Mouse (Mus musculus) testis, adult 2 months (tissue): ENCODE measurements at regions not wholly inside any gene's neighbourhood (a gene's known extent, or its start where the extent isn't known, plus 50 kb on each side); places are given as distances from the start of the nearest gene placed in this dataset.

Experiments used
- H3K27ac ChIP-seq: fragments of 200-500 bp; 2 replicates; pipeline ENCODE4 v1.5.1; 2012; ENCODE audit warnings: low read depth, low read length; ENCODE audit not compliant: control insufficient read depth, insufficient read depth
- H3K27me3 ChIP-seq: fragments of 200-500 bp; 2 replicates; pipeline ENCODE4 v1.6.1; 2012; ENCODE audit warnings: mild to moderate bottlenecking, low read length, moderate library complexity; ENCODE audit not compliant: control insufficient read depth, insufficient read depth
- H3K36me3 ChIP-seq: fragments of 200-500 bp; 2 replicates; pipeline ENCODE4 v1.6.1; 2012; ENCODE audit warnings: mild to moderate bottlenecking, low read length; ENCODE audit not compliant: control insufficient read depth, insufficient read depth
- H3K4me1 ChIP-seq: fragments of 200-500 bp; 2 replicates; pipeline ENCODE4 v1.6.1; 2012; ENCODE audit warnings: low read length; ENCODE audit not compliant: control insufficient read depth, insufficient read depth
- H3K4me3 ChIP-seq: fragments of 200-500 bp; 2 replicates; pipeline ENCODE4 v1.5.1; 2012; ENCODE audit warnings: low read depth, mild to moderate bottlenecking, low read length, moderate library complexity, mixed read lengths; ENCODE audit not compliant: control insufficient read depth
- CTCF ChIP-seq: fragments of 200-500 bp; IDR thresholded peaks from 2 replicates; pipeline ENCODE4 v1.5.1; 2012; ENCODE audit warnings: low read depth, mild to moderate bottlenecking, inconsistent platforms, low read length, moderate library complexity; ENCODE audit not compliant: control insufficient read depth, insufficient read depth, insufficient replicate concordance
- POLR2A ChIP-seq: fragments of 200-500 bp; IDR thresholded peaks from 2 replicates; pipeline ENCODE4 v1.6.1; 2012; ENCODE audit warnings: low read depth, mild to moderate bottlenecking, inconsistent platforms, low read length, moderate library complexity; ENCODE audit not compliant: control insufficient read depth

DNA sequence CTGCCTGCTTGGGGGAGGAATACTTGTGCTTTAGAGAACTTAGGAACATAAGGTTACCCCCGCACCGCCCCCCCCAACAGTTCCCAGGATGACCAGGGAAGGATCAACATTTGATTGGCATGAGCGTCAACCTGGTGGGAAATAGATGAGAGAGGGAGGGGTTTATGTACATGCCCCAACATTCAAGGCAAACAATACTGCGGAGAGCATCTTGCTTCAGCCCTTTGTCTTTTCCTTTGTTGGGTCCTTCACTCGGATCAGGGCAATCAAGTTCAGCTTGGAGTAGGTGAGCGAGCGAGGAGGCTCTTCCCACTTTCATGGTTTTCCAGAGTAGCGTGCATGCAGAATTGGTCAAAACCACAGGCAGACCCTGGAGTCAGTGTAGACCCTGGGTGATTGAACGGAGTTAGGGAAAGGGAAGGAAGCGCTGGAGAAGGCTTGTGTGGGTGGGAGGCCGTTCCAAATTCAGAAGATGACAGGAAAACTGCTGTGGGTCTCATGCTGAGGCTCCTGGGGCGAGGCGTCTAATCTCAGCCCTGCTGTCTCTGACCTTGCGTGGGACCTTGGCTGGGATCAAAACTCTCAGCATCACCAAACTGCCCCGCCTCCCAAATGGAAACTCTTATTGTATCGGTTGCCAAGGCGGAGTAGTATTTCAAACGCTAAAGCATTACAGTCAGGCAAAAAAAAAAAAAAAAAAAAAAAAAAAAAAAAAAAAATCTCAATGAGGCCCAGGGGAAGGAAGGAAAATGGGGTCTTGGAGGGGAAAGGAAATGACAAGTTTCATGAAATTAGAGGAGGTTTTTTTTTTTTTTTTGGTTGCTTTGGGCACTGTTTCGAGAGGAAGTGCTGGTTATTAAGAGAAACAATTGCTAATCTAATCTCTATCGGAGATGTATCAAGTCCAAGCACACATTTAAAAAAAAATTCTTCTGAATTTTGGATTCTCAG is 99.3 kb upstream of the Ado start:
- H3K36me3 ChIP-seq = no peaks in the 10 kb centered on the region
- no peak overlapping the region for H3K4me3 ChIP-seq
- peaks cover 6% of the 10 kb centered on the region for H3K4me1 ChIP-seq
- H3K27me3 ChIP-seq = no peaks in the 10 kb centered on the region
- no peak overlapping the region for H3K27ac ChIP-seq
- no peak for TF ChIP-seq CTCF

DNA sequence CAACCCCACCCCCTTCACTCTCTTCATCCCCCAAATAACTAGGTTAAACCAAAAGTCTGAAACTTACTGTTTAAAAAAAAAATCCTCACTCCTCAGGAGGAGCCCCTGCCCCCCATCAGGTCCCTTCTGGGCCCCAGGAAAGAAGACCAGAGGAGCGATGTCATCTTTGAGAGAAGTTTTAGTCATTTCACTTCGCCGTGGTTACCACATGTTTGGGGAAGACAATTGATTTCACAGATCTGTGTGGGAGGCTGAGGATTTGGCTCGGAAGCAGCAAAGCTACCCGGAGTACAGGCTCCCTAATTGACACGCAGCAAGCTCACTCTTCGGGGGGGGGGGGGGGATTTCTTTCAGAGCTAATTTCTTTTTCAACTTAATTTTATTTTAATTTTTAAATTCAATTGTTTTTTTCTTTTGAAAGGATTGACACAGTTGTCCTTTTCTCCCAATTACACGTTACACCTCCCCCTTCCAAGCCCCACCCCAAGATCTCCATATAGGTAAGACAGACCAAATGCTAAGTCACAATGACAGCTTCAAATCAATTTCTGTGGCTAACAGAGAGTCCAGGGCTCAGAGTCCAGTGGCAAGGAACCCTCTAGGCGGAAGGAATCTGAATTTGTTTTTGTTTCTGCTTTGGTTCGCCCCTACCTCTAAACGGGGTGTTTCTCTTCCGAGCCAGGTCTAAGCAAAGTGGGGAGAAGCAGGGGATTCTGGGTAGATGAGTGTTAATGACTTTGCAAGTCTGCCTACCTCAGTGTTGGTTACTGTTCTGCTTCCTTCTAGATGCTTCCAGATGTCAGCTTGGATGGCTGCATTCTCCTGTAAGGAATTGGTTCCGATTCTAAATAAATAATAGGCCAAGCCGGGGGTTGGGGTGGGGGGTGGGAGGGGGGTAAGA is 98.2 kb upstream of the Ado start:
- TF ChIP-seq CTCF = no peak
- no peak for TF ChIP-seq POLR2A
- no peak overlapping the region for H3K27ac ChIP-seq
- H3K4me3 ChIP-seq = no peak overlapping the region
- peaks cover 6% of the 10 kb centered on the region for H3K4me1 ChIP-seq
- H3K36me3 ChIP-seq = no peaks in the 10 kb centered on the region
- no peaks in the 10 kb centered on the region for H3K27me3 ChIP-seq

DNA sequence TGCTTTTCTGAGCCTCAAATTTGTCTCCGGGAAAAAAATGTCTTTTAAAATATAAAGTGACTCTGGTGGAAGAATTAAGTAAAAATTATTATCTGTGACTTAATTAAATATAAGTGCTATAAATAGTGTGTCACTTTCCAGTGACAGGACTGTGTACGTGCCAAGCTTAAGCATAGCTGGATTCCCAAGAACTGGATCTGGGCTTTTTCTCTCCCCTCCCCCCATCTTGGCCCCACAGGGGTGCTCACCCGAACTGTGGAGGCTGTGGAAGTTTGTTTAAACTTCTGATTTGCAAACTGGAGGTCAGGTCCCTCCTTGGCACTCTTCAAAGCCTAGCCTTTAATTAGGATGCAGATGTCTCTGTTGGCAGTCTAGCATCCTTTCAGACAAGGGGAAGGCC is 97.1 kb upstream of the Ado start:
- Histone ChIP-seq H3K36me3 (no peaks in the 10 kb centered on the region), H3K4me1 (peaks cover 6% of the 10 kb centered on the region), H3K27ac (no peak overlapping the region), H3K27me3 (no peaks in the 10 kb centered on the region), H3K4me3 (no peak overlapping the region)
- TF ChIP-seq POLR2A = no peak
- no peak for TF ChIP-seq CTCF

GRCm38 (mm10) chr10:67644280-67644679 is 95.5 kb upstream of the Ado start:
- TF ChIP-seq CTCF (no peak), POLR2A (no peak)
- no peak overlapping the region for H3K4me3 ChIP-seq
- H3K27me3 ChIP-seq = no peaks in the 10 kb centered on the region
- peaks cover 6% of the 10 kb centered on the region for H3K4me1 ChIP-seq
- H3K36me3 ChIP-seq = no peaks in the 10 kb centered on the region
- H3K27ac ChIP-seq = no peak overlapping the region

DNA sequence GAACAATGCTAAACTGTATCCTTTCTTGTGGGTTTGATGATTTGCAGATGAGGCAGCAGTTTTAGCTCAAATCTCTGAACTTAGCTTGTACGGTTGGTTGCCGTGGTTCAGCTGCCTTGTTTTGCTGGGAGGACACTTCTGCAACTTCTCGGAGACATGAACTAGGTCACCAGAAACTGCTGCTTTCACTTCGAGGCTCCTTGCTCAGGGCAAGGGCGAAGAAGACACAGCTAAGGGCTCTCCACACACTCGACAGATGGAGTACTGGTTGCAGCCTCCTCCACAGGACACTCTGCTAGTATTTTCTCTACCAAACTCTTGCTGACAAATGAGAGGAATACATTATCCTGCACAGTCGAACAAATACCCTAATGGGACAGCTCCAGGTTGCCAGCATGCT is 94.9 kb upstream of the Ado start:
- TF ChIP-seq CTCF (no peak), POLR2A (no peak)
- Histone ChIP-seq H3K36me3 (no peaks in the 10 kb centered on the region), H3K27me3 (no peaks in the 10 kb centered on the region), H3K27ac (no peak overlapping the region), H3K4me1 (peaks cover 6% of the 10 kb centered on the region), H3K4me3 (no peak overlapping the region)

DNA sequence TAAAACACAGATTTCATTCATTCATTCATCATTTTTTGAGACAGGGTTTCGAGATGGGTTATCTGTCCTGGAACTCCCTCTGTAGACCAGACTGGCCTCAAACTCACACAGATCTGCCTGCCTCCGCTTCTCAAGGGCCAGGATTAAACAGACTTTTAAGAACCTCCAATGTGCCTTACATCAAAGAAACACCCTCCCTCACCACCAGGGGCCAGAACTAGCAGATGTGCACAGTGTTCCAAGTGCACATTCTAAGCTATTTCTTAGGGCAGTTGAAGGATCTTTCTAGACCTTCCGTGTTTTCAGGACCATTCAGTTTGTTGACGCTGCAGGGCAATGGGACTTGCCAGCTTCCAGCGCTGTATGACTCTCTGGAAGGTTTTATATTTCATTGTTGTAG is 88.6 kb upstream of the Ado start:
- Histone ChIP-seq H3K36me3 (no peaks in the 10 kb centered on the region), H3K4me1 (peaks cover 3% of the 10 kb centered on the region), H3K4me3 (no peak overlapping the region), H3K27ac (no peak overlapping the region), H3K27me3 (no peaks in the 10 kb centered on the region)
- TF ChIP-seq POLR2A (no peak), CTCF (no peak)

DNA sequence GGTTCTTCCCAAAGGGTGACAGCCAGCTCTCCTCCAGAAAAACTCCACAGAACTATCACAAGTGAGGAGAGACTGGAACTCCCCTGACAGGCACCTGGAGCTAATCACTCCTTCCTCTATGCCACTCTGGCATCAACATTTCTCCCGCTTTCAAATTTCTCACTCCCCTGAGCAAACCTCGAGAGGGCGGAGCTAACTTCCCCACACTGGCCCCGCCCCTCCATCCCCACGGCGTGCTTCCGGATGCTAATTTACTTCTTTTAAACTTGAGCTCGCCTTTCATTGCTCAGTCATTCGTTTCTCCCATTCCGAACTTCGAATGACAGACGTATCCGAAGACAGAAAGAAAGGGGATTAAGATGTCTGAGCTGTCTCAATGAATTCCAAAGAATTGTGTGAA is 87.8 kb upstream of the Ado start:
- no peak for TF ChIP-seq CTCF
- TF ChIP-seq POLR2A = no peak
- Histone ChIP-seq H3K4me3 (no peak overlapping the region; the same call in 1 of the 2 replicates), H3K36me3 (no peaks in the 10 kb centered on the region), H3K27me3 (no peaks in the 10 kb centered on the region), H3K4me1 (peaks cover 3% of the 10 kb centered on the region), H3K27ac (no peak overlapping the region)
